ENCODE assay signal across 9 mouse cellular contexts in the genomic region with DNA sequence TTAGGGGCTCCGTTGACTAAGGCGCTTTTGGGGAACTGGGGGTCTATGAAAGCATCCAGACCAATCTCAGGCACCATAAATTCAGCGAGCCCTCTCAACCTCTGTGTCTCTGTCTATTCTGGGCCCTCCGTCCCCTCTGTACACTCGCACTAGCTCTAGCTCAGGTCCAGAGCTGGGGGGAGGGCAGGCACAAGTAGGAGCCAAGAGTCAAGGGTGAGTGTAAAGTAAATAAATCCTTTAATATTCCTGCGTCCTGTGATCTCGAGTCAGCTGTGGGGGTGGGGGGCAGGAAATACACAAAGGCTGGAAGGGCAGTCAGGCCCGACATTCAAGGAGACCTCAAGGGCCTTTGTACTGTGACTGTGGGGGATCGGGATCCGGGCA. TPM values are rescaled to one million over a fixed set of nuclear protein-coding genes. Genes with fewer than 3 reads are reported as not detected.
A peak's percentile ranks its signal among the peaks of the same experiment; 100 is the strongest.
DNase-seq lines count a peak whose midpoint lies in the region; ATAC-seq lines count a peak whose summit lies in the region.
"Had no signal": no experiment of that assay in that cellular context is flagged by ENCODE, and none has a peak within 500 bp of the region (broad histone marks: within the 10 kb centered on the region; RNA-seq: fewer than 3 reads in every experiment).

No protein-coding gene starts in this region.

- 2% methylated on average over 10 of the region's 10 CpGs for WGBS in kidney, embryonic 15.5 days
- under 1% methylated on average over 10 of the region's 10 CpGs for WGBS in forebrain, embryonic 15.5 days
- WGBS in limb, embryonic 15.5 days, result 6% methylated on average over 10 of the region's 10 CpGs
- WGBS in neural tube, embryonic 13.5 days, result under 1% methylated on average over 10 of the region's 10 CpGs

- ATAC-seq in kidney, embryonic 15.5 days (replicated peaks; ENCODE audit: low FRiP score), result no peak
- ATAC-seq in forebrain, embryonic 15.5 days (replicated peaks), result peak; percentile 32
- no peak for ATAC-seq in limb, embryonic 15.5 days (ENCODE audit: insufficient number of reproducible peaks, low FRiP score, low TSS enrichment, low read depth)
- peak; percentile 41 for ATAC-seq in neural tube, embryonic 13.5 days (ENCODE audit: low read depth)

- no peak for DNase-seq in kidney, adult 9 months
- no peak for DNase-seq in thymus, postnatal 25 days
- DNase-seq in thymus, postnatal 14 days, result no peak
- no peak for DNase-seq in testis, postnatal 10 days (ENCODE audit: low spot score)

- peaks cover 96% of the 10 kb centered on the region for H3K27me3 ChIP-seq in kidney, embryonic 15.5 days
- peaks cover 94% of the 10 kb centered on the region for H3K27me3 ChIP-seq in forebrain, embryonic 15.5 days
- H3K27me3 ChIP-seq in limb, embryonic 15.5 days, result peaks cover 82% of the 10 kb centered on the region
- peaks cover 97% of the 10 kb centered on the region for H3K27me3 ChIP-seq in neural tube, embryonic 13.5 days

- H3K36me3 ChIP-seq in kidney, embryonic 15.5 days, result no peaks in the 10 kb centered on the region
- no peaks in the 10 kb centered on the region for H3K36me3 ChIP-seq in forebrain, embryonic 15.5 days
- no peaks in the 10 kb centered on the region for H3K36me3 ChIP-seq in limb, embryonic 15.5 days
- no peaks in the 10 kb centered on the region for H3K36me3 ChIP-seq in neural tube, embryonic 13.5 days

- peak overlapping the region; percentile 53 for H3K4me3 ChIP-seq in kidney, embryonic 15.5 days (replicated peaks)
- H3K4me3 ChIP-seq in forebrain, embryonic 15.5 days, result peak overlapping the region; percentile 53
- peak overlapping the region; percentile 43 for H3K4me3 ChIP-seq in limb, embryonic 15.5 days
- H3K4me3 ChIP-seq in neural tube, embryonic 13.5 days, result peak overlapping the region; percentile 47

- peak overlapping the region; percentile 35; the same call in 1 of the 2 replicates for H3K9ac ChIP-seq in kidney, embryonic 15.5 days
- H3K9ac ChIP-seq in forebrain, embryonic 15.5 days (replicated peaks), result peak overlapping the region; percentile 45
- no peak overlapping the region for H3K9ac ChIP-seq in limb, embryonic 15.5 days
- H3K9ac ChIP-seq in neural tube, embryonic 13.5 days, result peak overlapping the region; percentile 65

- H3K4me1 ChIP-seq in kidney, embryonic 15.5 days, result peaks cover 47% of the 10 kb centered on the region
- H3K4me1 ChIP-seq in forebrain, embryonic 15.5 days, result peaks cover 39% of the 10 kb centered on the region
- H3K4me1 ChIP-seq in limb, embryonic 15.5 days, result peaks cover 43% of the 10 kb centered on the region
- peaks cover 41% of the 10 kb centered on the region for H3K4me1 ChIP-seq in neural tube, embryonic 13.5 days (replicated peaks)

- H3K27ac ChIP-seq in kidney, embryonic 15.5 days, result no peak overlapping the region
- H3K27ac ChIP-seq in forebrain, embryonic 15.5 days (replicated peaks), result no peak overlapping the region
- H3K27ac ChIP-seq in limb, embryonic 15.5 days, result no peak overlapping the region
- H3K27ac ChIP-seq in neural tube, embryonic 13.5 days (replicated peaks), result no peak overlapping the region
- H3K27ac ChIP-seq: macrophage had no signal

- H3K4me2 ChIP-seq in kidney, embryonic 15.5 days, result peak overlapping the region; percentile 92
- H3K4me2 ChIP-seq in forebrain, embryonic 15.5 days (replicated peaks), result peak overlapping the region; percentile 82
- H3K4me2 ChIP-seq in limb, embryonic 15.5 days, result peak overlapping the region; percentile 83
- H3K4me2 ChIP-seq in neural tube, embryonic 13.5 days, result peak overlapping the region; percentile 74

- H3K9me3 ChIP-seq in kidney, embryonic 15.5 days (replicated peaks), result no peaks in the 10 kb centered on the region
- H3K9me3 ChIP-seq in forebrain, embryonic 15.5 days, result peaks cover 4% of the 10 kb centered on the region; the same call in 1 of the 2 replicates
- no peaks in the 10 kb centered on the region for H3K9me3 ChIP-seq in limb, embryonic 15.5 days
- H3K9me3 ChIP-seq in neural tube, embryonic 13.5 days, result no peaks in the 10 kb centered on the region

RNA-seq across cellular contexts. Expression of a gene that starts 0.5 kb away (rescaled TPM):
- 0.12 and 0.13 TPM in 2 replicates for polyA plus RNA-seq in kidney, embryonic 15.5 days (2015; fragmentation: Nextera tagmentation; extraction: Ambion mirVana)
- polyA plus RNA-seq in forebrain, embryonic 15.5 days (2015; fragmentation: Nextera tagmentation; extraction: Ambion mirVana), result 0.15 and 0.34 TPM in 2 replicates
- polyA plus RNA-seq in limb, embryonic 15.5 days (2015; fragmentation: Nextera tagmentation; extraction: Ambion mirVana), result 0.33 and 0.41 TPM in 2 replicates
- 0.32 and 0.44 TPM in 2 replicates for polyA plus RNA-seq in neural tube, embryonic 13.5 days (2015; fragmentation: Nextera tagmentation; extraction: Ambion mirVana)

RNA-seq across cellular contexts. Expression of a gene that starts 4.6 kb away (rescaled TPM):
- polyA plus RNA-seq in kidney, embryonic 15.5 days (2015; fragmentation: Nextera tagmentation; extraction: Ambion mirVana), result 2.3 and 2.7 TPM in 2 replicates
- 0.72 and 0.85 TPM in 2 replicates for polyA plus RNA-seq in forebrain, embryonic 15.5 days (2015; fragmentation: Nextera tagmentation; extraction: Ambion mirVana)
- 4.6 and 4.9 TPM in 2 replicates for polyA plus RNA-seq in limb, embryonic 15.5 days (2015; fragmentation: Nextera tagmentation; extraction: Ambion mirVana)
- 1.8 and 2.0 TPM in 2 replicates for polyA plus RNA-seq in neural tube, embryonic 13.5 days (2015; fragmentation: Nextera tagmentation; extraction: Ambion mirVana)

RNA-seq across cellular contexts. Expression of a gene that starts 4.7 kb away (rescaled TPM):
- polyA plus RNA-seq in kidney, embryonic 15.5 days (2015; fragmentation: Nextera tagmentation; extraction: Ambion mirVana), result 20.0 and 24.2 TPM in 2 replicates
- 21.1 and 23.7 TPM in 2 replicates for polyA plus RNA-seq in forebrain, embryonic 15.5 days (2015; fragmentation: Nextera tagmentation; extraction: Ambion mirVana)
- polyA plus RNA-seq in limb, embryonic 15.5 days (2015; fragmentation: Nextera tagmentation; extraction: Ambion mirVana), result 30.8 and 38.0 TPM in 2 replicates
- 21.4 and 25.0 TPM in 2 replicates for polyA plus RNA-seq in neural tube, embryonic 13.5 days (2015; fragmentation: Nextera tagmentation; extraction: Ambion mirVana)

RNA-seq across cellular contexts. Expression of a gene that starts 6.9 kb away (rescaled TPM):
- polyA plus RNA-seq in kidney, embryonic 15.5 days (2015; fragmentation: Nextera tagmentation; extraction: Ambion mirVana), result 0.84 and 1.1 TPM in 2 replicates
- 2.0 and 2.2 TPM in 2 replicates for polyA plus RNA-seq in forebrain, embryonic 15.5 days (2015; fragmentation: Nextera tagmentation; extraction: Ambion mirVana)
- polyA plus RNA-seq in limb, embryonic 15.5 days (2015; fragmentation: Nextera tagmentation; extraction: Ambion mirVana), result 3.1 and 5.3 TPM in 2 replicates
- 5.3 and 6.9 TPM in 2 replicates for polyA plus RNA-seq in neural tube, embryonic 13.5 days (2015; fragmentation: Nextera tagmentation; extraction: Ambion mirVana)

RNA-seq across cellular contexts. Expression of a gene that starts 14.1 kb away (rescaled TPM):
- polyA plus RNA-seq in kidney, embryonic 15.5 days (2015; fragmentation: Nextera tagmentation; extraction: Ambion mirVana), result 9.6 and 13.5 TPM in 2 replicates
- polyA plus RNA-seq in forebrain, embryonic 15.5 days (2015; fragmentation: Nextera tagmentation; extraction: Ambion mirVana), result 2.9 and 3.0 TPM in 2 replicates
- 50.7 and 50.8 TPM in 2 replicates for polyA plus RNA-seq in limb, embryonic 15.5 days (2015; fragmentation: Nextera tagmentation; extraction: Ambion mirVana)
- polyA plus RNA-seq in neural tube, embryonic 13.5 days (2015; fragmentation: Nextera tagmentation; extraction: Ambion mirVana), result 7.4 and 8.8 TPM in 2 replicates

Comparison
In these comparisons a context has a peak if more than half of its experiments do, and no peak if none do; other contexts are left out.
1. ATAC-seq: peak in forebrain, embryonic 15.5 days (single experiment) and neural tube, embryonic 13.5 days (single experiment); none in kidney, embryonic 15.5 days (single experiment) and limb, embryonic 15.5 days (single experiment).
2. Peak in every context shown above with its lines, with median percentiles within 50 percentile points of each other: H3K4me2 ChIP-seq and H3K4me3 ChIP-seq.